Mouse (Mus musculus) heart, embryonic 11.5 days (tissue): ENCODE results near the gene Gm21954. TPM values are rescaled to one million over a fixed set of nuclear protein-coding genes. Genes with fewer than 3 reads are reported as not detected.
A peak's percentile ranks its signal among the peaks of the same experiment; 100 is the strongest.

ENCODE experiments used
- ATAC-seq: fragments of 200-750 bp; cut with Nextera tagmentation; replicated peaks from 2 replicates; pipeline ENCODE4 v1.8.0; 2017; ENCODE audit warnings: moderate library complexity; ENCODE audit not compliant: insufficient number of reproducible peaks, low FRiP score, low TSS enrichment
- H3K27ac ChIP-seq: fragments of 300-500 bp; sonication (generic); 2 replicates; pipeline ENCODE4 v1.5.1; 2014; ENCODE audit warnings: mild to moderate bottlenecking, low read depth, low read length
- H3K27me3 ChIP-seq: fragments of 300-500 bp; sonication (generic); 2 replicates; pipeline ENCODE4 v1.6.1; 2014; ENCODE audit warnings: mild to moderate bottlenecking, low read length, mixed read lengths; ENCODE audit not compliant: control insufficient read depth, insufficient read depth
- H3K36me3 ChIP-seq: fragments of 300-500 bp; sonication (generic); 2 replicates; pipeline ENCODE4 v1.6.1; 2014; ENCODE audit warnings: mild to moderate bottlenecking, low read length, moderate library complexity, mixed read lengths; ENCODE audit not compliant: control insufficient read depth, insufficient read depth
- H3K4me1 ChIP-seq: fragments of 300-500 bp; sonication (generic); 2 replicates; pipeline ENCODE4 v1.6.1; 2014; ENCODE audit warnings: low read length; ENCODE audit not compliant: control insufficient read depth, insufficient read depth
- H3K4me2 ChIP-seq: fragments of 300-500 bp; sonication (generic); 2 replicates; pipeline ENCODE4 v1.6.1; 2014; ENCODE audit warnings: mild to moderate bottlenecking, moderate library complexity
- H3K4me3 ChIP-seq: fragments of 300-500 bp; sonication (generic); 2 replicates; pipeline ENCODE4 v1.5.1; 2014; ENCODE audit warnings: low read depth, low read length
- H3K9ac ChIP-seq: fragments of 300-500 bp; sonication (generic); 2 replicates; pipeline ENCODE4 v1.6.1; 2014; ENCODE audit warnings: mild to moderate bottlenecking, low read depth, low read length, moderate library complexity
- H3K9me3 ChIP-seq: fragments of 300-500 bp; sonication (generic); replicated peaks from 2 replicates; pipeline ENCODE4 v1.6.1; 2016; ENCODE audit warnings: low read length; ENCODE audit not compliant: control insufficient read depth
- WGBS: fragments of 180-500 bp; shearing (Covaris S2); extraction: QIAGEN DNeasy Blood & Tissue Kit; methylation state at CpG from one replicate; pipeline ENCODE4 v1.1.7; 2014; ENCODE audit not compliant: insufficient replicate concordance; 5-methylcytosine and 5-hydroxymethylcytosine counted together
- polyA plus RNA-seq: library from polyadenylated mRNA; unstranded; fragments of >200 nt; fragmentation: Nextera tagmentation; extraction: Ambion mirVana; gene quantifications from 2 replicates; pipeline ENCODE4 v1.2.1, GENCODE M21; 2014

Gm21954 gene
- polyA plus RNA-seq, 1 experiment from 2014 or later: not detected

GRCm38 (mm10) chr3:55496462-55496941, 24.5 kb upstream of the Gm21954 start:
- ATAC-seq: no peak
- Histone ChIP-seq H3K36me3 (no peaks in the 10 kb centered on the region), H3K4me2 (no peak overlapping the region), H3K4me1 (no peaks in the 10 kb centered on the region), H3K9ac (no peak overlapping the region), H3K9me3 (no peaks in the 10 kb centered on the region), H3K4me3 (no peak overlapping the region), H3K27me3 (no peaks in the 10 kb centered on the region), H3K27ac (no peak overlapping the region)
- WGBS: 83% methylated on average over 9 of the region's 9 CpGs

GRCm38 (mm10) chr3:55495866-55496265, 23.9 kb upstream of the Gm21954 start:
- WGBS: 65% methylated on average over 4 of the region's 4 CpGs

GRCm38 (mm10) chr3:55495231-55495630, 23.2 kb upstream of the Gm21954 start:
- Histone ChIP-seq H3K4me2 (no peak overlapping the region), H3K4me3 (no peak overlapping the region), H3K4me1 (no peaks in the 10 kb centered on the region), H3K27me3 (no peaks in the 10 kb centered on the region), H3K36me3 (no peaks in the 10 kb centered on the region), H3K9ac (no peak overlapping the region), H3K27ac (no peak overlapping the region), H3K9me3 (no peaks in the 10 kb centered on the region)
- no peak for ATAC-seq
- 82% methylated on average over 7 of the region's 7 CpGs for WGBS

More at GRCm38 (mm10) chr3:55495866-55496265, 23.9 kb upstream of the Gm21954 start:
- H3K27ac ChIP-seq: no peak overlapping the region
- H3K4me3 ChIP-seq: no peak overlapping the region
- no peaks in the 10 kb centered on the region for H3K27me3 ChIP-seq
- no peak for ATAC-seq
- no peaks in the 10 kb centered on the region for H3K9me3 ChIP-seq
- H3K9ac ChIP-seq: no peak overlapping the region
- no peaks in the 10 kb centered on the region for H3K4me1 ChIP-seq
- no peaks in the 10 kb centered on the region for H3K36me3 ChIP-seq
- no peak overlapping the region for H3K4me2 ChIP-seq

- H3K27me3 ChIP-seq: no peaks in the 10 kb centered on the region
- H3K4me2 ChIP-seq: no peak overlapping the region
- H3K36me3 ChIP-seq: no peaks in the 10 kb centered on the region
- no peak overlapping the region for H3K9ac ChIP-seq
- H3K4me3 ChIP-seq: no peak overlapping the region
- ATAC-seq: no peak
- no peak overlapping the region for H3K27ac ChIP-seq
- WGBS: 40% methylated on average over 4 of the region's 4 CpGs
- no peaks in the 10 kb centered on the region for H3K4me1 ChIP-seq
- H3K9me3 ChIP-seq: no peaks in the 10 kb centered on the region
These were observed 22.3 kb upstream of the Gm21954 start for GRCm38 (mm10) chr3:55494348-55494747.

- no peak overlapping the region for H3K27ac ChIP-seq
These were observed 20.0 kb upstream of the Gm21954 start for GRCm38 (mm10) chr3:55492021-55492420.

GRCm38 (mm10) chr3:55489231-55489990, 17.4 kb upstream of the Gm21954 start:
- WGBS: 67% methylated on average over 12 of the region's 12 CpGs
- Histone ChIP-seq H3K9me3 (no peaks in the 10 kb centered on the region), H3K4me1 (no peaks in the 10 kb centered on the region), H3K27ac (no peak overlapping the region), H3K9ac (no peak overlapping the region), H3K4me3 (no peak overlapping the region), H3K4me2 (no peak overlapping the region), H3K36me3 (no peaks in the 10 kb centered on the region), H3K27me3 (no peaks in the 10 kb centered on the region)
- no peak for ATAC-seq

More at GRCm38 (mm10) chr3:55492021-55492420, 20.0 kb upstream of the Gm21954 start:
- no peak for ATAC-seq
- Histone ChIP-seq H3K4me2 (no peak overlapping the region), H3K4me1 (no peaks in the 10 kb centered on the region), H3K36me3 (no peaks in the 10 kb centered on the region), H3K27me3 (no peaks in the 10 kb centered on the region), H3K9me3 (no peaks in the 10 kb centered on the region), H3K4me3 (no peak overlapping the region), H3K9ac (no peak overlapping the region)
- WGBS: 57% methylated on average over 6 of the region's 6 CpGs

GRCm38 (mm10) chr3:55483328-55483727, 11.3 kb upstream of the Gm21954 start:
- no peak overlapping the region for H3K4me2 ChIP-seq
- no peaks in the 10 kb centered on the region for H3K27me3 ChIP-seq
- no peak overlapping the region for H3K4me3 ChIP-seq
- WGBS: 46% methylated on average over 4 of the region's 4 CpGs
- H3K27ac ChIP-seq: no peak overlapping the region
- no peaks in the 10 kb centered on the region for H3K36me3 ChIP-seq
- H3K9me3 ChIP-seq: no peaks in the 10 kb centered on the region
- no peaks in the 10 kb centered on the region for H3K4me1 ChIP-seq
- no peak for ATAC-seq
- H3K9ac ChIP-seq: no peak overlapping the region

- no peaks in the 10 kb centered on the region for H3K9me3 ChIP-seq
- H3K27ac ChIP-seq: no peak overlapping the region
- H3K27me3 ChIP-seq: no peaks in the 10 kb centered on the region
- no peak overlapping the region for H3K9ac ChIP-seq
- ATAC-seq: 0 out of 2 replicates have a peak, but pooled peaks have one; percentile 18
- H3K4me2 ChIP-seq: no peak overlapping the region
- H3K4me1 ChIP-seq: no peaks in the 10 kb centered on the region
- WGBS: 48% methylated on average over 1 of the region's 1 CpGs
- no peaks in the 10 kb centered on the region for H3K36me3 ChIP-seq
- H3K4me3 ChIP-seq: no peak overlapping the region
These were observed 9.1 kb upstream of the Gm21954 start for GRCm38 (mm10) chr3:55481140-55481539.

- H3K9me3 ChIP-seq: no peaks in the 10 kb centered on the region
These were observed 7.3 kb upstream of the Gm21954 start for GRCm38 (mm10) chr3:55479306-55479705.

More at GRCm38 (mm10) chr3:55479306-55479705, 7.3 kb upstream of the Gm21954 start:
- Histone ChIP-seq H3K4me1 (no peaks in the 10 kb centered on the region), H3K36me3 (no peaks in the 10 kb centered on the region), H3K27ac (no peak overlapping the region), H3K9ac (no peak overlapping the region), H3K4me3 (no peak overlapping the region), H3K4me2 (no peak overlapping the region), H3K27me3 (no peaks in the 10 kb centered on the region)
- 86% methylated on average over 4 of the region's 4 CpGs for WGBS
- no peak for ATAC-seq
